Mouse (Mus musculus) lung, embryonic 14.5 days (tissue): ENCODE measurements around the gene Tinagl1. TPM values are rescaled to one million over a fixed set of nuclear protein-coding genes. Genes with fewer than 3 reads are reported as not detected.
A peak's percentile ranks its signal among the peaks of the same experiment; 100 is the strongest.

Experiments used
- ATAC-seq: fragments of 200-750 bp; cut with Nextera tagmentation; 2 replicates; pipeline ENCODE4 v1.8.0; 2017; ENCODE audit warnings: mild to moderate bottlenecking, moderate TSS enrichment, moderate library complexity; ENCODE audit not compliant: insufficient read depth
- DNase-seq: peaks from one replicate; pipeline ENCODE4 v3.0.0-alpha.2; 2015
- H3K27ac ChIP-seq: fragments of 300-500 bp; sonication (generic); 2 replicates; pipeline ENCODE4 v1.5.1; 2014; ENCODE audit warnings: low read depth, mild to moderate bottlenecking, moderate library complexity
- H3K27me3 ChIP-seq: fragments of 300-500 bp; sonication (generic); 2 replicates; pipeline ENCODE4 v1.6.1; 2014; ENCODE audit warnings: low read length, control low read depth; ENCODE audit not compliant: insufficient read depth
- H3K36me3 ChIP-seq: fragments of 300-500 bp; sonication (generic); 2 replicates; pipeline ENCODE4 v1.6.1; 2014; ENCODE audit warnings: control low read depth; ENCODE audit not compliant: insufficient read depth
- H3K4me1 ChIP-seq: fragments of 300-500 bp; sonication (generic); 2 replicates; pipeline ENCODE4 v1.6.1; 2014; ENCODE audit warnings: antibody characterized with exemption, control low read depth; ENCODE audit not compliant: insufficient read depth
- H3K4me2 ChIP-seq: fragments of 300-500 bp; sonication (generic); 2 replicates; pipeline ENCODE4 v1.6.1; 2014; ENCODE audit warnings: mild to moderate bottlenecking
- H3K4me3 ChIP-seq: fragments of 300-500 bp; sonication (generic); 2 replicates; pipeline ENCODE4 v1.5.1; 2014; ENCODE audit warnings: low read depth, low read length
- H3K9ac ChIP-seq: fragments of 300-500 bp; sonication (generic); 2 replicates; pipeline ENCODE4 v1.6.1; 2014
- H3K9me3 ChIP-seq: fragments of 300-500 bp; sonication (generic); 2 replicates; pipeline ENCODE4 v1.6.1; 2016; ENCODE audit warnings: low read depth, low read length, control low read depth
- CTCF ChIP-seq: IDR thresholded peaks from 2 replicates; pipeline ENCODE4 v1.5.1; 2016; ENCODE audit warnings: antibody characterized with exemption, low read depth
- WGBS: fragments of 180-500 bp; shearing (Covaris S2); extraction: QIAGEN DNeasy Blood & Tissue Kit; methylation state at CpG from one replicate; pipeline ENCODE4 v1.1.7; 2014; 5-methylcytosine and 5-hydroxymethylcytosine counted together
- polyA plus RNA-seq: library from polyadenylated mRNA; unstranded; fragments of >200 nt; fragmentation: Nextera tagmentation; extraction: Ambion mirVana; gene quantifications from 2 replicates; pipeline ENCODE4 v1.2.1, GENCODE M21; 2014

The Tinagl1 gene
- polyA plus RNA-seq, 1 experiment from 2014 or later = 30.3 TPM

- 72% methylated on average over 10 of the region's 10 CpGs for WGBS
- no peak for ATAC-seq
- H3K27me3 ChIP-seq = peaks cover 7% of the 10 kb centered on the region; the same call in 1 of the 2 replicates
- H3K36me3 ChIP-seq = no peaks in the 10 kb centered on the region
- H3K4me3 ChIP-seq = no peak overlapping the region
- H3K9ac ChIP-seq = no peak overlapping the region
- DNase-seq = no peak
- no peak overlapping the region for H3K27ac ChIP-seq
- H3K4me2 ChIP-seq = no peak overlapping the region
- no peak for TF ChIP-seq CTCF
- no peaks in the 10 kb centered on the region for H3K4me1 ChIP-seq
- H3K9me3 ChIP-seq = no peaks in the 10 kb centered on the region
These were observed 26.5 kb downstream of the Tinagl1 start for GRCm38 (mm10) chr4:130148405-130148804.

- 32% methylated on average over 3 of the region's 3 CpGs for WGBS
- TF ChIP-seq CTCF = no peak
- H3K36me3 ChIP-seq = no peaks in the 10 kb centered on the region
- peaks cover 41% of the 10 kb centered on the region for H3K27me3 ChIP-seq
- DNase-seq (no peak), ATAC-seq (no peak)
- H3K9me3 ChIP-seq = no peaks in the 10 kb centered on the region
- no peak overlapping the region for H3K4me3 ChIP-seq
- H3K9ac ChIP-seq = no peak overlapping the region
- no peak overlapping the region for H3K4me2 ChIP-seq
- H3K27ac ChIP-seq = no peak overlapping the region
- H3K4me1 ChIP-seq = no peaks in the 10 kb centered on the region; the same call in 1 of the 2 replicates
These were observed 33.1 kb downstream of the Tinagl1 start for GRCm38 (mm10) chr4:130141786-130142185.

- Histone ChIP-seq H3K36me3 (no peaks in the 10 kb centered on the region), H3K4me2 (no peak overlapping the region), H3K27ac (no peak overlapping the region), H3K9ac (no peak overlapping the region), H3K9me3 (no peaks in the 10 kb centered on the region), H3K27me3 (peaks cover 41% of the 10 kb centered on the region), H3K4me1 (no peaks in the 10 kb centered on the region; the same call in 1 of the 2 replicates), H3K4me3 (no peak overlapping the region)
- TF ChIP-seq CTCF = no peak
- 40% methylated on average over 9 of the region's 9 CpGs for WGBS
- no peak for DNase-seq
- ATAC-seq = no peak
These were observed 33.9 kb downstream of the Tinagl1 start for GRCm38 (mm10) chr4:130140992-130141402.

GRCm38 (mm10) chr4:130139214-130139492, 35.8 kb downstream of the Tinagl1 start, which contains the start of gene Hcrtr1:
TSS of gene Hcrtr1 (minus strand) at chr4:130139359.
- Histone ChIP-seq H3K9ac (peak within 1 kb of the TSS; percentile 29; the same call in 1 of the 2 replicates), H3K9me3 (no peaks in the 10 kb centered on the region), H3K27me3 (peaks cover 41% of the 10 kb centered on the region), H3K36me3 (no peaks in the 10 kb centered on the region), H3K4me3 (peak within 1 kb of the TSS; percentile 32), H3K4me2 (peak within 1 kb of the TSS; percentile 67), H3K4me1 (no peaks in the 10 kb centered on the region; the same call in 1 of the 2 replicates), H3K27ac (no peak within 1 kb of the TSS)
- WGBS = 1% methylated on average over 15 of the region's 15 CpGs
- DNase-seq (no peak), ATAC-seq (0 out of 2 replicates have a peak, but pooled peaks have one; percentile 4)
- TF ChIP-seq CTCF = no peak

- Histone ChIP-seq H3K36me3 (no peaks in the 10 kb centered on the region), H3K9me3 (no peaks in the 10 kb centered on the region), H3K9ac (peak overlapping the region; percentile 29; the same call in 1 of the 2 replicates), H3K4me3 (peak overlapping the region; percentile 32), H3K27me3 (peaks cover 41% of the 10 kb centered on the region), H3K4me1 (no peaks in the 10 kb centered on the region; the same call in 1 of the 2 replicates), H3K4me2 (peak overlapping the region; percentile 67), H3K27ac (no peak overlapping the region)
- WGBS = 1% methylated on average over 55 of the region's 57 CpGs
- peak; percentile 86 for DNase-seq
- peak; percentile 94 for TF ChIP-seq CTCF
- ATAC-seq = peak; percentile 75
These were observed 36.3 kb downstream of the Tinagl1 start for GRCm38 (mm10) chr4:130138441-130139213.

GRCm38 (mm10) chr4:130133399-130133798, 41.5 kb downstream of the Tinagl1 start:
- H3K9me3 ChIP-seq = no peaks in the 10 kb centered on the region
- no peak overlapping the region for H3K4me3 ChIP-seq
- no peaks in the 10 kb centered on the region for H3K4me1 ChIP-seq
- TF ChIP-seq CTCF = no peak
- ATAC-seq (no peak), DNase-seq (no peak)
- no peak overlapping the region for H3K4me2 ChIP-seq
- 34% methylated on average over 6 of the region's 6 CpGs for WGBS
- H3K9ac ChIP-seq = no peak overlapping the region
- peaks cover 13% of the 10 kb centered on the region; the same call in 1 of the 2 replicates for H3K27me3 ChIP-seq
- no peak overlapping the region for H3K27ac ChIP-seq
- no peaks in the 10 kb centered on the region for H3K36me3 ChIP-seq

- Histone ChIP-seq H3K27ac (no peak overlapping the region), H3K9me3 (no peaks in the 10 kb centered on the region), H3K4me2 (no peak overlapping the region), H3K9ac (no peak overlapping the region), H3K4me3 (no peak overlapping the region), H3K4me1 (no peaks in the 10 kb centered on the region), H3K36me3 (peaks cover 12% of the 10 kb centered on the region; the same call in 1 of the 2 replicates), H3K27me3 (no peaks in the 10 kb centered on the region)
- DNase-seq (no peak), ATAC-seq (no peak)
- WGBS = 84% methylated on average over 7 of the region's 7 CpGs
- TF ChIP-seq CTCF = no peak
These were observed 43.3 kb downstream of the Tinagl1 start for GRCm38 (mm10) chr4:130131448-130132105.
